In the genomic region with DNA sequence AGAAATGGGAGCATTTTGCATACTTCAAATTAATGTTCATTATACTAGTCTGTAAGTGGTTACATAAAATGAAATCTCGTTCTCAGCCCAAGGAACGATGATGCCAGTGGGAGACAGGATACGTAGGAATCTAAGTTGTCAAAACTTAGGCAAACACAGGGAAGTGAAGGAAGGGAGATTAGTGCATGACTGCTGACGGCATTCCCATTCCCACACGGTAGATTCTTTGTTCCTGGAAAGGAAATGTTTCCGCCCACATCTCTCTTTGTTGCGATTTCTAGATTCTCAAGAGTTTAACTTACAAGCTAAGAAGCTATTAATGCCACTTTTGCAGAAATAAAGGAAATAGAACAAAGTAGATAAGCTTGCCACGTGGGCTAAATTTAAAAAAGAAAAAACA, we compare ENCODE assay signal across 34 mouse cellular contexts. TPM values are rescaled to one million over a fixed set of nuclear protein-coding genes. Genes with fewer than 3 reads are reported as not detected.
DNase-seq lines count a peak whose midpoint lies in the region; ATAC-seq and TF ChIP-seq lines count a peak whose summit lies in the region.
"Had no signal": no experiment of that assay in that cellular context is flagged by ENCODE, and none has a peak within 500 bp of the region (broad histone marks: within the 10 kb centered on the region; RNA-seq: fewer than 3 reads in every experiment).

No protein-coding gene starts in this region.

- H3K9me3 ChIP-seq in heart, postnatal 0 days (replicated peaks; ENCODE audit: control insufficient read depth, low read length): no peaks in the 10 kb centered on the region
- no peaks in the 10 kb centered on the region for H3K9me3 ChIP-seq in midbrain, embryonic 11.5 days (ENCODE audit: control insufficient read depth, low read length)
- no peaks in the 10 kb centered on the region for H3K9me3 ChIP-seq in midbrain, embryonic 16.5 days (replicated peaks; ENCODE audit: control insufficient read depth, low read length, poor library complexity, severe bottlenecking)
- H3K9me3 ChIP-seq: forebrain, embryonic 10.5 days; hindbrain, embryonic 10.5 days; intestine, embryonic 15.5 days; limb, embryonic 10.5 days; midbrain, embryonic 12.5 days had no signal

- ATAC-seq in heart, postnatal 0 days (ENCODE audit: insufficient read depth, low read depth): no peak
- ATAC-seq in midbrain, embryonic 11.5 days (ENCODE audit: low FRiP score): no peak
- ATAC-seq in midbrain, embryonic 16.5 days: no peak
- ATAC-seq: hindbrain, embryonic 16.5 days; intestine, embryonic 15.5 days; liver, postnatal 0 days had no signal

- TF ChIP-seq EP300 in heart, postnatal 0 days (IDR thresholded peaks at IDR 0.05; ENCODE audit: low read depth): no peak

- no peak overlapping the region for H3K4me3 ChIP-seq in heart, postnatal 0 days (ENCODE audit: low read depth, low read length)
- H3K4me3 ChIP-seq in midbrain, embryonic 11.5 days (ENCODE audit: low read depth, low read length): no peak overlapping the region
- no peak overlapping the region for H3K4me3 ChIP-seq in midbrain, embryonic 16.5 days (ENCODE audit: low read depth, low read length)
- H3K4me3 ChIP-seq: forebrain, embryonic 10.5 days; gastrocnemius, adult 2 months; hindbrain, embryonic 10.5 days; intestine, embryonic 15.5 days; limb, embryonic 10.5 days; midbrain, embryonic 12.5 days had no signal

- no peaks in the 10 kb centered on the region for H3K4me1 ChIP-seq in heart, postnatal 0 days (ENCODE audit: control insufficient read depth, insufficient read depth)
- H3K4me1 ChIP-seq in midbrain, embryonic 11.5 days (ENCODE audit: control insufficient read depth, insufficient read depth, low read length): no peaks in the 10 kb centered on the region
- H3K4me1 ChIP-seq in midbrain, embryonic 16.5 days (ENCODE audit: control insufficient read depth, insufficient read depth, low read length): peaks cover 2% of the 10 kb centered on the region; the same call in 1 of the 2 replicates
- H3K4me1 ChIP-seq: hindbrain, embryonic 10.5 days; limb, embryonic 10.5 days; midbrain, embryonic 12.5 days had no signal

- no peak overlapping the region for H3K4me2 ChIP-seq in heart, postnatal 0 days (ENCODE audit: low read depth, low read length)
- H3K4me2 ChIP-seq in midbrain, embryonic 11.5 days: no peak overlapping the region
- no peak overlapping the region for H3K4me2 ChIP-seq in midbrain, embryonic 16.5 days (ENCODE audit: low read length)
- H3K4me2 ChIP-seq: heart, embryonic 11.5 days; intestine, embryonic 15.5 days; midbrain, embryonic 12.5 days had no signal

- H3K27ac ChIP-seq in heart, postnatal 0 days (ENCODE audit: low read depth): no peak overlapping the region
- H3K27ac ChIP-seq in midbrain, embryonic 11.5 days (ENCODE audit: low read depth, low read length): no peak overlapping the region
- no peak overlapping the region for H3K27ac ChIP-seq in midbrain, embryonic 16.5 days (ENCODE audit: low read length)
- H3K27ac ChIP-seq: forebrain, embryonic 10.5 days; gastrocnemius, adult 2 months; hindbrain, embryonic 10.5 days; intestine, embryonic 15.5 days; limb, embryonic 10.5 days; midbrain, embryonic 12.5 days had no signal

- intact Hi-C loops in left cerebral cortex, postnatal 14 days (cut with DNase I): no loop called here
- intact Hi-C loops in left cerebral cortex, postnatal 4 days (cut with DNase I): no loop called here

- H3K9ac ChIP-seq in heart, postnatal 0 days (replicated peaks; ENCODE audit: low read depth, low read length): no peak overlapping the region
- H3K9ac ChIP-seq in midbrain, embryonic 11.5 days (ENCODE audit: low read length): no peak overlapping the region
- H3K9ac ChIP-seq in midbrain, embryonic 16.5 days (ENCODE audit: low read depth, low read length): no peak overlapping the region
- H3K9ac ChIP-seq: intestine, embryonic 15.5 days; liver, postnatal 0 days; midbrain, embryonic 12.5 days had no signal

- 42% methylated on average over 8 of the region's 8 CpGs for WGBS in heart, postnatal 0 days
- 66% methylated on average over 8 of the region's 8 CpGs for WGBS in midbrain, embryonic 11.5 days
- 57% methylated on average over 8 of the region's 8 CpGs for WGBS in midbrain, embryonic 16.5 days

- no peak for TF ChIP-seq CTCF in heart, postnatal 0 days (IDR thresholded peaks at IDR 0.05; ENCODE audit: low read depth)

- DNase-seq in heart, postnatal 0 days (ENCODE audit: low spot score): peak; percentile 36
- DNase-seq in heart, adult 8-10 months (ENCODE audit: low spot score): no peak
- DNase-seq in left cerebral cortex, postnatal 14 days (ENCODE audit: low spot score in 2 of 2): peak; percentile 3 to 16
- no peak for DNase-seq in left cerebral cortex, postnatal 4 days
- DNase-seq in midbrain, embryonic 11.5 days (ENCODE audit: low spot score, missing footprints): peak; percentile 78
- DNase-seq in lung, postnatal 36 days: peak; percentile 29
- DNase-seq in cerebellum, postnatal 14 days: no peak
- DNase-seq: adrenal gland, postnatal 25 days; cerebellum, adult 9-11 months; gastrocnemius, adult 2 months; kidney, postnatal 4 days; layer of hippocampus, adult 9-11 months; liver; liver, postnatal 0 days; thymus, adult 2 months; thymus, postnatal 4 days had no signal

- H3K27me3 ChIP-seq in heart, postnatal 0 days (ENCODE audit: control insufficient read depth, insufficient read depth, low read length): no peaks in the 10 kb centered on the region
- no peaks in the 10 kb centered on the region for H3K27me3 ChIP-seq in midbrain, embryonic 11.5 days (ENCODE audit: control insufficient read depth, insufficient read depth, low read length)
- H3K27me3 ChIP-seq in midbrain, embryonic 16.5 days (ENCODE audit: control insufficient read depth, insufficient read depth, low read depth, low read length): no peaks in the 10 kb centered on the region
- H3K27me3 ChIP-seq: intestine, embryonic 15.5 days; midbrain, embryonic 12.5 days had no signal

- no peaks in the 10 kb centered on the region for H3K36me3 ChIP-seq in heart, postnatal 0 days (replicated peaks; ENCODE audit: control insufficient read depth, insufficient read depth, low read length)
- H3K36me3 ChIP-seq in midbrain, embryonic 11.5 days (ENCODE audit: control insufficient read depth, insufficient read depth, low read length): no peaks in the 10 kb centered on the region
- H3K36me3 ChIP-seq in midbrain, embryonic 16.5 days (ENCODE audit: control insufficient read depth, insufficient read depth, low read length): no peaks in the 10 kb centered on the region
- H3K36me3 ChIP-seq: forebrain, embryonic 10.5 days; hindbrain, embryonic 10.5 days; intestine, embryonic 15.5 days; limb, embryonic 10.5 days; midbrain, embryonic 12.5 days had no signal

RNA-seq across cellular contexts. Expression of a gene that starts 29.6 kb away (rescaled TPM):
- not detected in 2 replicates for total RNA-seq in heart, postnatal 0 days (2014; rRNA removed; ENCODE audit: low replicate concordance)
- polyA plus RNA-seq in heart, postnatal 0 days (2015; fragmentation: Nextera tagmentation; extraction: Ambion mirVana): not detected in 2 replicates
- total RNA-seq in heart, adult 8-10 months (2022): not detected
- total RNA-seq in left cerebral cortex, postnatal 14 days (2021): not detected
- not detected for total RNA-seq in left cerebral cortex, postnatal 4 days (2021)
- polyA plus RNA-seq in midbrain, embryonic 11.5 days (2014; fragmentation: Nextera tagmentation; extraction: Ambion mirVana): 0.33 TPM in 1 of 2 replicates, not detected in the other
- polyA plus RNA-seq in midbrain, embryonic 16.5 days (2015; fragmentation: Nextera tagmentation; extraction: Ambion mirVana): 0.25 TPM in 1 of 2 replicates, not detected in the other
- total RNA-seq: adrenal gland, postnatal 25 days; ES-E14; gastrocnemius, adult 2 months; gastrocnemius, postnatal 4 days; heart, postnatal 10 days; megakaryocyte progenitor cell, adult 5-6 weeks; monocyte, adult 5-6 weeks; neutrophil, adult 5-6 weeks had no signal
- polyA plus RNA-seq: embryonic facial prominence, embryonic 11.5 days; forebrain, embryonic 10.5 days; heart, embryonic 11.5 days; hindbrain, embryonic 10.5 days; hindbrain, embryonic 16.5 days; intestine, embryonic 15.5 days; kidney, embryonic 16.5 days; limb, embryonic 10.5 days; midbrain, embryonic 12.5 days; small intestine, adult 2 months; stomach, embryonic 16.5 days had no signal

Comparison
In these comparisons a context has a peak if more than half of its experiments do, and no peak if none do; other contexts are left out.
1. DNase-seq: peak in heart, postnatal 0 days (single experiment), left cerebral cortex, postnatal 14 days (2 of 2), midbrain, embryonic 11.5 days (single experiment) and lung, postnatal 36 days (single experiment); none in heart, adult 8-10 months (single experiment), left cerebral cortex, postnatal 4 days (single experiment) and cerebellum, postnatal 14 days (0 of 2).